Mouse (Mus musculus) ES-E14 (cell line): Measurements from ENCODE around the gene Ghr.

ENCODE experiments used
- MAFK ChIP-seq: IDR thresholded peaks from 2 replicates; pipeline ENCODE4 v1.6.1; 2014; ENCODE audit warnings: mild to moderate bottlenecking, low read depth, low read length, inconsistent platforms; ENCODE audit not compliant: insufficient read depth
- ZC3H11A ChIP-seq: IDR thresholded peaks from 2 replicates; pipeline ENCODE4 v1.6.1; 2012; ENCODE audit warnings: low read depth, mild to moderate bottlenecking, inconsistent platforms, low read length, borderline replicate concordance

DNA sequence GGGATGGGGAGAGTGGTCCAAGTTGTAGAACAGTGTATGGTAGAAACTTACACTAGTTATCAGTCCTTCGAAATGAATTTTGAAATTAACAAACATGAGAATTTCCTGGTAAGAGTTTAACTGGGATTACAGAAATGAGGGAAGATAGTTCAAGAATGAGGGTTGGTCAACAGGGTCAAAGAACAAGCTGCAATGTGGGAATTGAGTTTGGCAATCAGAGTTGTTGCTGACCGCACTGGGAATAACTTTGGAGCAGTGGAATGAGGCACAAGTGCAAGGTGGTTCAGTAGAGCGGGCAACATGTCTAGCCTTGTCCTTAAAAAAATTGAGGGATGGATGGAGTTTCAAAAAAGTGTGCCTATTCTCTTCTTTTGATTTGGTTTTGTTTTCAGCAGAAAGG is 35.0 kb upstream of the Ghr start:
- no peak for TF ChIP-seq ZC3H11A
- TF ChIP-seq MAFK: no peak
